Mouse (Mus musculus) common myeloid progenitor, adult 5-6 weeks (primary cell): Measurements from ENCODE around the gene Csad. TPM values are rescaled to one million over a fixed set of nuclear protein-coding genes. Genes with fewer than 3 reads are reported as not detected.
"Not testable (repeated sequence)": the region's sequence is repeated elsewhere in the genome, so short reads cannot be mapped to it uniquely, and the experiment has no call there.

Experiments used
- ATAC-seq: replicated peaks from 2 replicates; pipeline ENCODE4 v1.8.0; 2016; ENCODE audit warnings: low read depth, mild to moderate bottlenecking, moderate TSS enrichment, inconsistent platforms; ENCODE audit not compliant: poor library complexity, severe bottlenecking
- total RNA-seq: library from RNA; stranded (forward); fragments of 200-1000, 187-1606 nt; gene quantifications from 2 replicates; pipeline ENCODE4 v1.2.3, GENCODE M21; 2017

Csad gene
- total RNA-seq, 1 experiment from 2014 or later: 27.8 TPM

- no peak for ATAC-seq
Observed at GRCm38 (mm10) chr15:102238543-102239259, 34.2 kb upstream of the Csad start.

- no peak for ATAC-seq
Observed at GRCm38 (mm10) chr15:102235371-102236027, 31.0 kb upstream of the Csad start.

GRCm38 (mm10) chr15:102233896-102234295 lies 29.4 kb upstream of the Csad start:
- ATAC-seq: peak; percentile 30; the same call in 1 of the 2 replicates

GRCm38 (mm10) chr15:102232764-102233163 lies 28.2 kb upstream of the Csad start:
- no peak for ATAC-seq

GRCm38 (mm10) chr15:102231748-102232147 lies 27.2 kb upstream of the Csad start, which contains the start of gene Itgb7:
TSS of gene Itgb7 (minus strand) at chr15:102231944.
- ATAC-seq: peak; percentile 81

GRCm38 (mm10) chr15:102230408-102231321 lies 26.1 kb upstream of the Csad start:
- ATAC-seq: peak; percentile 39

GRCm38 (mm10) chr15:102225619-102226018 lies 21.1 kb upstream of the Csad start:
- not testable (repeated sequence) for ATAC-seq

- ATAC-seq: peak; percentile 88
Observed at GRCm38 (mm10) chr15:102224992-102225617, 20.6 kb upstream of the Csad start.

GRCm38 (mm10) chr15:102224186-102224991 lies 19.9 kb upstream of the Csad start:
- ATAC-seq: peak; percentile 67

GRCm38 (mm10) chr15:102222386-102222785 lies 17.9 kb upstream of the Csad start:
- no peak for ATAC-seq

GRCm38 (mm10) chr15:102217325-102217724 lies 12.8 kb upstream of the Csad start:
- ATAC-seq: no peak

GRCm38 (mm10) chr15:102216459-102217228 lies 12.1 kb upstream of the Csad start:
- no peak for ATAC-seq

- no peak for ATAC-seq
Observed at GRCm38 (mm10) chr15:102215624-102216023, 11.1 kb upstream of the Csad start.

- ATAC-seq: no peak
Observed at GRCm38 (mm10) chr15:102214132-102214531, 9.6 kb upstream of the Csad start.

GRCm38 (mm10) chr15:102211895-102212294 lies 7.4 kb upstream of the Csad start:
- ATAC-seq: no peak

- ATAC-seq: no peak
Observed at GRCm38 (mm10) chr15:102210816-102211215, 6.3 kb upstream of the Csad start.

GRCm38 (mm10) chr15:102209114-102209513 lies 4.6 kb upstream of the Csad start:
- no peak for ATAC-seq

GRCm38 (mm10) chr15:102208092-102208561 lies 3.6 kb upstream of the Csad start:
- ATAC-seq: peak; percentile 31
